Mouse (Mus musculus) hindbrain, embryonic 13.5 days (tissue): ENCODE data around the gene Fam50b. TPM values are rescaled to one million over a fixed set of nuclear protein-coding genes. Genes with fewer than 3 reads are reported as not detected.

Experiments
- ATAC-seq: fragments of 200-750 bp; cut with Nextera tagmentation; 2 replicates; pipeline ENCODE4 v1.8.0; 2017; ENCODE audit warnings: moderate TSS enrichment; ENCODE audit not compliant: low FRiP score
- H3K27ac ChIP-seq: fragments of 300-500 bp; sonication (generic); 2 replicates; pipeline ENCODE4 v1.5.1; 2015; ENCODE audit warnings: inconsistent platforms, mild to moderate bottlenecking, moderate library complexity
- H3K27me3 ChIP-seq: fragments of 300-500 bp; sonication (generic); 2 replicates; pipeline ENCODE4 v1.6.1; 2015; ENCODE audit warnings: mild to moderate bottlenecking, inconsistent platforms
- H3K36me3 ChIP-seq: fragments of 300-500 bp; sonication (generic); 2 replicates; pipeline ENCODE4 v1.6.1; 2015; ENCODE audit warnings: mild to moderate bottlenecking, inconsistent platforms
- H3K4me1 ChIP-seq: fragments of 300-500 bp; sonication (generic); replicated peaks from 2 replicates; pipeline ENCODE4 v1.6.1; 2015; ENCODE audit warnings: inconsistent platforms
- H3K4me2 ChIP-seq: fragments of 300-500 bp; sonication (generic); 2 replicates; pipeline ENCODE4 v1.6.1; 2015; ENCODE audit warnings: inconsistent platforms, mild to moderate bottlenecking, moderate library complexity
- H3K4me3 ChIP-seq: fragments of 300-500 bp; sonication (generic); 2 replicates; pipeline ENCODE4 v1.5.1; 2015; ENCODE audit warnings: mild to moderate bottlenecking, inconsistent platforms
- H3K9ac ChIP-seq: fragments of 300-500 bp; sonication (generic); 2 replicates; pipeline ENCODE4 v1.6.1; 2015; ENCODE audit warnings: mild to moderate bottlenecking, inconsistent platforms
- H3K9me3 ChIP-seq: fragments of 300-500 bp; sonication (generic); 2 replicates; pipeline ENCODE4 v1.6.1; 2016; ENCODE audit warnings: inconsistent platforms
- WGBS: fragments of 180-500 bp; shearing (Covaris S2); methylation state at CpG from one replicate; pipeline ENCODE4 v1.1.7; 2015; 5-methylcytosine and 5-hydroxymethylcytosine counted together
- polyA plus RNA-seq: library from polyadenylated mRNA; unstranded; fragments of >200 nt; fragmentation: Nextera tagmentation; extraction: Ambion mirVana; gene quantifications from 2 replicates; pipeline ENCODE4 v1.2.1, GENCODE M21; 2015

The Fam50b gene
- polyA plus RNA-seq, 1 experiment from 2014 or later = not detected

GRCm38 (mm10) chr13:34741813-34742568, 7.3 kb downstream of the Fam50b start:
- Histone ChIP-seq H3K4me3 (no peak overlapping the region), H3K9me3 (peaks cover 4% of the 10 kb centered on the region; the same call in 1 of the 2 replicates), H3K4me1 (0 out of 2 replicates have a peak, but pooled peaks cover 3% of the 10 kb centered on the region), H3K27ac (no peak overlapping the region), H3K4me2 (no peak overlapping the region), H3K9ac (no peak overlapping the region), H3K27me3 (no peaks in the 10 kb centered on the region), H3K36me3 (no peaks in the 10 kb centered on the region)
- 81% methylated on average over 3 of the region's 3 CpGs for WGBS
- no peak for ATAC-seq

GRCm38 (mm10) chr13:34746811-34747210, 12.2 kb downstream of the Fam50b start:
- Histone ChIP-seq H3K27ac (no peak overlapping the region), H3K9me3 (peaks cover 11% of the 10 kb centered on the region; the same call in 1 of the 2 replicates), H3K27me3 (no peaks in the 10 kb centered on the region), H3K36me3 (no peaks in the 10 kb centered on the region), H3K9ac (no peak overlapping the region), H3K4me2 (no peak overlapping the region), H3K4me1 (no peaks in the 10 kb centered on the region), H3K4me3 (no peak overlapping the region)
- 96% methylated on average over 34 of the region's 34 CpGs for WGBS
- ATAC-seq = no peak

- Histone ChIP-seq H3K4me1 (no peaks in the 10 kb centered on the region), H3K27ac (no peak overlapping the region), H3K4me3 (no peak overlapping the region), H3K36me3 (no peaks in the 10 kb centered on the region), H3K9me3 (peaks cover 11% of the 10 kb centered on the region; the same call in 1 of the 2 replicates), H3K9ac (no peak overlapping the region), H3K4me2 (no peak overlapping the region), H3K27me3 (no peaks in the 10 kb centered on the region)
- no peak for ATAC-seq
- 62% methylated on average over 3 of the region's 3 CpGs for WGBS
Observed at GRCm38 (mm10) chr13:34748530-34748929, 13.9 kb downstream of the Fam50b start.

GRCm38 (mm10) chr13:34759202-34759601, 24.6 kb downstream of the Fam50b start:
- Histone ChIP-seq H3K36me3 (no peaks in the 10 kb centered on the region), H3K4me3 (no peak overlapping the region), H3K9me3 (no peaks in the 10 kb centered on the region), H3K4me1 (peaks cover 11% of the 10 kb centered on the region), H3K4me2 (no peak overlapping the region), H3K27me3 (no peaks in the 10 kb centered on the region), H3K9ac (no peak overlapping the region), H3K27ac (no peak overlapping the region)
- over 99% methylated on average over 9 of the region's 9 CpGs for WGBS
- ATAC-seq = no peak

- no peaks in the 10 kb centered on the region for H3K9me3 ChIP-seq
- no peaks in the 10 kb centered on the region for H3K27me3 ChIP-seq
- no peak overlapping the region for H3K9ac ChIP-seq
- no peaks in the 10 kb centered on the region for H3K36me3 ChIP-seq
- H3K4me1 ChIP-seq = peaks cover 11% of the 10 kb centered on the region
- no peak overlapping the region for H3K4me3 ChIP-seq
- WGBS = 8% methylated on average over 7 of the region's 7 CpGs
- no peak overlapping the region for H3K4me2 ChIP-seq
- ATAC-seq = no peak
- no peak overlapping the region for H3K27ac ChIP-seq
Observed at GRCm38 (mm10) chr13:34760518-34761287, 26.1 kb downstream of the Fam50b start.

- Histone ChIP-seq H3K36me3 (no peaks in the 10 kb centered on the region), H3K27me3 (no peaks in the 10 kb centered on the region), H3K4me1 (peaks cover 11% of the 10 kb centered on the region), H3K4me2 (no peak overlapping the region), H3K4me3 (no peak overlapping the region), H3K9me3 (no peaks in the 10 kb centered on the region), H3K27ac (no peak overlapping the region), H3K9ac (no peak overlapping the region)
- 55% methylated on average over 5 of the region's 5 CpGs for WGBS
- no peak for ATAC-seq
Observed at GRCm38 (mm10) chr13:34762136-34762535, 27.5 kb downstream of the Fam50b start.

GRCm38 (mm10) chr13:34762865-34763264, 28.2 kb downstream of the Fam50b start:
- WGBS = 61% methylated on average over 4 of the region's 4 CpGs
- Histone ChIP-seq H3K4me1 (peaks cover 11% of the 10 kb centered on the region), H3K9me3 (no peaks in the 10 kb centered on the region), H3K4me2 (no peak overlapping the region), H3K27me3 (no peaks in the 10 kb centered on the region), H3K27ac (no peak overlapping the region), H3K36me3 (no peaks in the 10 kb centered on the region), H3K9ac (no peak overlapping the region), H3K4me3 (no peak overlapping the region)
- no peak for ATAC-seq

- peaks cover 11% of the 10 kb centered on the region for H3K4me1 ChIP-seq
- 87% methylated on average over 5 of the region's 5 CpGs for WGBS
- H3K4me2 ChIP-seq = no peak overlapping the region
- ATAC-seq = no peak
- no peak overlapping the region for H3K4me3 ChIP-seq
- H3K27ac ChIP-seq = no peak overlapping the region
- no peak overlapping the region for H3K9ac ChIP-seq
- no peaks in the 10 kb centered on the region for H3K36me3 ChIP-seq
- no peaks in the 10 kb centered on the region for H3K27me3 ChIP-seq
- H3K9me3 ChIP-seq = no peaks in the 10 kb centered on the region
Observed at GRCm38 (mm10) chr13:34765269-34765668, 30.6 kb downstream of the Fam50b start.

GRCm38 (mm10) chr13:34766572-34766971, 31.9 kb downstream of the Fam50b start:
- 0 out of 2 replicates have a peak, but pooled peaks cover 2% of the 10 kb centered on the region for H3K4me1 ChIP-seq
- H3K9me3 ChIP-seq = no peaks in the 10 kb centered on the region
- no peak overlapping the region for H3K4me3 ChIP-seq
- ATAC-seq = no peak
- no peak overlapping the region for H3K27ac ChIP-seq
- no peaks in the 10 kb centered on the region for H3K36me3 ChIP-seq
- WGBS = 71% methylated on average over 4 of the region's 4 CpGs
- H3K9ac ChIP-seq = no peak overlapping the region
- H3K27me3 ChIP-seq = no peaks in the 10 kb centered on the region
- no peak overlapping the region for H3K4me2 ChIP-seq

- Histone ChIP-seq H3K4me1 (no peaks in the 10 kb centered on the region), H3K9me3 (no peaks in the 10 kb centered on the region), H3K4me2 (no peak overlapping the region), H3K27me3 (no peaks in the 10 kb centered on the region), H3K36me3 (no peaks in the 10 kb centered on the region), H3K9ac (no peak overlapping the region), H3K27ac (no peak overlapping the region), H3K4me3 (no peak overlapping the region)
- no peak; the same call in 1 of the 2 replicates for ATAC-seq
- WGBS = 77% methylated on average over 18 of the region's 18 CpGs
Observed at GRCm38 (mm10) chr13:34767527-34768292, 33.1 kb downstream of the Fam50b start.

- H3K4me1 ChIP-seq = no peaks in the 10 kb centered on the region
- ATAC-seq = no peak
- H3K27ac ChIP-seq = no peak overlapping the region
- H3K9me3 ChIP-seq = no peaks in the 10 kb centered on the region
- no peak overlapping the region for H3K9ac ChIP-seq
- H3K4me3 ChIP-seq = no peak overlapping the region
- no peaks in the 10 kb centered on the region for H3K27me3 ChIP-seq
- no peaks in the 10 kb centered on the region for H3K36me3 ChIP-seq
- no peak overlapping the region for H3K4me2 ChIP-seq
- 61% methylated on average over 3 of the region's 3 CpGs for WGBS
Observed at GRCm38 (mm10) chr13:34776767-34777166, 42.1 kb downstream of the Fam50b start.
